Comparison of ENCODE assay signal across 23 mouse cellular contexts in the genomic region with DNA sequence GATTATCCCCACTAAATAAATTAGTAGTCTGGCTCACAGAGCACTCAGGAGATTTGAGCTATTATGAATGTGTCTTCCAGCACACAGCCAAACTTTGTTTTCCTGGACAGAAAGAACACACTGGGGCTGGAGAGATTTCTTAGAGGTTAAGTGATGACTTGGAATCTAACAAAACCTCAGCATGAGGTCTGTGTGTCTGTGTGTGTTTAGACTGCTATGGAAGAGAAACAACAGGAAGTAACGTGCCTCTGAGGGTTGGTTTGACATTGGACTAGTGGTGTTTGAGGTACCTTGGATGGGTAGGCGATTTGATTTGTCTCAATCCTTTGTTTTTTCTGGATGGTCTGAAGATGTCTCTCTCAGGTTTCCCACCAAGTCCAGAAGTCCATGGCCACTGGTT. TPM values are rescaled to one million over a fixed set of nuclear protein-coding genes. Genes with fewer than 3 reads are reported as not detected.
DNase-seq lines count a peak whose midpoint lies in the region; ATAC-seq and TF ChIP-seq lines count a peak whose summit lies in the region.
"Had no signal": no experiment of that assay in that cellular context is flagged by ENCODE, and none has a peak within 500 bp of the region (broad histone marks: within the 10 kb centered on the region; RNA-seq: fewer than 3 reads in every experiment).

No protein-coding gene starts in this region.

- H3K4me2 ChIP-seq in midbrain, embryonic 11.5 days, result no peak overlapping the region
- H3K4me2 ChIP-seq in midbrain, embryonic 14.5 days (ENCODE audit: low read length), result no peak overlapping the region
- H3K4me2 ChIP-seq in stomach, postnatal 0 days (replicated peaks; ENCODE audit: low read depth), result no peak overlapping the region
- H3K4me2 ChIP-seq in forebrain, embryonic 15.5 days (replicated peaks), result no peak overlapping the region
- H3K4me2 ChIP-seq: embryonic facial prominence, embryonic 12.5 days; forebrain, embryonic 13.5 days had no signal

- no peaks in the 10 kb centered on the region for H3K4me1 ChIP-seq in midbrain, embryonic 11.5 days (ENCODE audit: control insufficient read depth, insufficient read depth, low read length)
- no peaks in the 10 kb centered on the region for H3K4me1 ChIP-seq in midbrain, embryonic 14.5 days (ENCODE audit: control insufficient read depth, insufficient read depth, low read length)
- H3K4me1 ChIP-seq in stomach, postnatal 0 days (replicated peaks; ENCODE audit: control insufficient read depth, insufficient read depth), result no peaks in the 10 kb centered on the region
- H3K4me1 ChIP-seq in forebrain, embryonic 15.5 days, result no peaks in the 10 kb centered on the region
- H3K4me1 ChIP-seq: embryonic facial prominence, embryonic 12.5 days had no signal

- H3K9ac ChIP-seq in midbrain, embryonic 11.5 days (ENCODE audit: low read length), result no peak overlapping the region
- H3K9ac ChIP-seq in midbrain, embryonic 14.5 days (replicated peaks; ENCODE audit: low read length), result no peak overlapping the region
- no peak overlapping the region for H3K9ac ChIP-seq in stomach, postnatal 0 days (ENCODE audit: low read length)
- no peak overlapping the region for H3K9ac ChIP-seq in forebrain, embryonic 15.5 days (replicated peaks)
- H3K9ac ChIP-seq: embryonic facial prominence, embryonic 12.5 days; forebrain, embryonic 13.5 days had no signal

- H3K27me3 ChIP-seq in midbrain, embryonic 11.5 days (ENCODE audit: control insufficient read depth, insufficient read depth, low read length), result no peaks in the 10 kb centered on the region
- no peaks in the 10 kb centered on the region for H3K27me3 ChIP-seq in midbrain, embryonic 14.5 days (ENCODE audit: control insufficient read depth, insufficient read depth, low read length)
- H3K27me3 ChIP-seq in stomach, postnatal 0 days (ENCODE audit: control insufficient read depth, insufficient read depth, low read length), result no peaks in the 10 kb centered on the region
- no peaks in the 10 kb centered on the region for H3K27me3 ChIP-seq in forebrain, embryonic 15.5 days
- H3K27me3 ChIP-seq: CH12.LX; embryonic facial prominence, embryonic 12.5 days; forebrain, embryonic 13.5 days; Patski had no signal

- H3K27ac ChIP-seq in midbrain, embryonic 11.5 days (ENCODE audit: low read depth, low read length), result no peak overlapping the region
- H3K27ac ChIP-seq in midbrain, embryonic 14.5 days (replicated peaks; ENCODE audit: low read depth, low read length), result no peak overlapping the region
- peak overlapping the region; percentile 69; the same call in 1 of the 2 replicates for H3K27ac ChIP-seq in stomach, postnatal 0 days (replicated peaks)
- no peak overlapping the region for H3K27ac ChIP-seq in forebrain, embryonic 15.5 days (replicated peaks)
- H3K27ac ChIP-seq: embryonic facial prominence, embryonic 10.5 days; embryonic facial prominence, embryonic 12.5 days; forebrain, embryonic 13.5 days had no signal

- TF ChIP-seq CTCF in stomach, postnatal 0 days (IDR thresholded peaks at IDR 0.05; ENCODE audit: low read depth), result no peak

- no peaks in the 10 kb centered on the region for H3K36me3 ChIP-seq in midbrain, embryonic 11.5 days (ENCODE audit: control insufficient read depth, insufficient read depth, low read length)
- H3K36me3 ChIP-seq in midbrain, embryonic 14.5 days (ENCODE audit: control insufficient read depth, insufficient read depth, low read length), result no peaks in the 10 kb centered on the region
- no peaks in the 10 kb centered on the region for H3K36me3 ChIP-seq in stomach, postnatal 0 days (ENCODE audit: control insufficient read depth, insufficient read depth, low read length)
- H3K36me3 ChIP-seq in forebrain, embryonic 15.5 days, result no peaks in the 10 kb centered on the region
- H3K36me3 ChIP-seq: embryonic facial prominence, embryonic 10.5 days; embryonic facial prominence, embryonic 12.5 days had no signal

- H3K4me3 ChIP-seq in midbrain, embryonic 11.5 days (ENCODE audit: low read depth, low read length), result no peak overlapping the region
- no peak overlapping the region for H3K4me3 ChIP-seq in midbrain, embryonic 14.5 days (replicated peaks; ENCODE audit: low read depth, low read length)
- H3K4me3 ChIP-seq in stomach, postnatal 0 days (ENCODE audit: low read depth, low read length), result no peak overlapping the region
- no peak overlapping the region for H3K4me3 ChIP-seq in forebrain, embryonic 15.5 days
- H3K4me3 ChIP-seq: embryonic facial prominence, embryonic 10.5 days; embryonic facial prominence, embryonic 12.5 days; forebrain, embryonic 13.5 days had no signal

- no peak for ATAC-seq in midbrain, embryonic 11.5 days (ENCODE audit: low FRiP score)
- no peak for ATAC-seq in midbrain, embryonic 14.5 days (ENCODE audit: low FRiP score, low TSS enrichment)
- no peak for ATAC-seq in stomach, postnatal 0 days (ENCODE audit: low FRiP score, low TSS enrichment)
- no peak for ATAC-seq in forebrain, embryonic 15.5 days (replicated peaks)
- ATAC-seq: activated CD4-positive, CD25-positive, alpha-beta regulatory T cell, adult 4 months; CD4-positive, CD25-positive, alpha-beta regulatory T cell, adult 4 months; forebrain, embryonic 13.5 days; forebrain, embryonic 16.5 days; Patski had no signal

- no peaks in the 10 kb centered on the region for H3K9me3 ChIP-seq in midbrain, embryonic 11.5 days (ENCODE audit: control insufficient read depth, low read length)
- H3K9me3 ChIP-seq in midbrain, embryonic 14.5 days (ENCODE audit: control insufficient read depth, low read length), result no peaks in the 10 kb centered on the region
- no peaks in the 10 kb centered on the region for H3K9me3 ChIP-seq in stomach, postnatal 0 days (ENCODE audit: control insufficient read depth, low read length)
- no peaks in the 10 kb centered on the region for H3K9me3 ChIP-seq in forebrain, embryonic 15.5 days
- H3K9me3 ChIP-seq: embryonic facial prominence, embryonic 10.5 days; embryonic facial prominence, embryonic 12.5 days; forebrain, embryonic 13.5 days had no signal

- DNase-seq in midbrain, embryonic 11.5 days (ENCODE audit: low spot score, missing footprints), result peak; percentile 10
- DNase-seq in midbrain, embryonic 14.5 days, result no peak
- peak; percentile 67 for DNase-seq in ZHBTc4 (ENCODE audit: low read depth, low spot score)
- DNase-seq in stomach, postnatal 0 days (ENCODE audit: low spot score), result no peak
- DNase-seq in urinary bladder, postnatal 25 days (ENCODE audit: low spot score), result no peak
- DNase-seq: adrenal gland, adult 8-10 months; adrenal gland, postnatal 14 days; adrenal gland, postnatal 36 days; B cell, adult 2 months; cerebellum, adult 11-12 months; cerebellum, adult 2 months; cerebellum, adult 9-10 months; cerebellum, postnatal 10 days; cerebellum, postnatal 25 days had no signal

- 75% methylated on average over 2 of the region's 2 CpGs for WGBS in midbrain, embryonic 11.5 days
- 65% methylated on average over 2 of the region's 2 CpGs for WGBS in midbrain, embryonic 14.5 days
- 79% methylated on average over 2 of the region's 2 CpGs for WGBS in stomach, postnatal 0 days
- 52% methylated on average over 2 of the region's 2 CpGs for WGBS in forebrain, embryonic 15.5 days

- no peak for TF ChIP-seq EP300 in stomach, postnatal 0 days (optimal IDR thresholded peaks at IDR 0.05)

RNA-seq across cellular contexts. Expression of gene Ints7, which starts 58.7 kb away (rescaled TPM):
- polyA plus RNA-seq in midbrain, embryonic 11.5 days (2014; fragmentation: Nextera tagmentation; extraction: Ambion mirVana), result 54.4 and 55.2 TPM in 2 replicates
- 32.0 and 43.6 TPM in 2 replicates for polyA plus RNA-seq in midbrain, embryonic 14.5 days (2014; fragmentation: Nextera tagmentation; extraction: Ambion mirVana)
- 15.1 and 15.8 TPM in 2 replicates for polyA plus RNA-seq in stomach, postnatal 0 days (2015; fragmentation: Nextera tagmentation; extraction: Ambion mirVana)
- polyA plus RNA-seq in forebrain, embryonic 15.5 days (2015; fragmentation: Nextera tagmentation; extraction: Ambion mirVana), result 49.7 TPM in 2 replicates

RNA-seq across cellular contexts. Expression of gene Dtl, which starts 58.8 kb away (rescaled TPM):
- polyA plus RNA-seq in midbrain, embryonic 11.5 days (2014; fragmentation: Nextera tagmentation; extraction: Ambion mirVana), result 67.9 and 71.5 TPM in 2 replicates
- 4.8 and 10.4 TPM in 2 replicates for polyA plus RNA-seq in midbrain, embryonic 14.5 days (2014; fragmentation: Nextera tagmentation; extraction: Ambion mirVana)
- 7.5 and 8.6 TPM in 2 replicates for polyA plus RNA-seq in stomach, postnatal 0 days (2015; fragmentation: Nextera tagmentation; extraction: Ambion mirVana)
- polyA plus RNA-seq in forebrain, embryonic 15.5 days (2015; fragmentation: Nextera tagmentation; extraction: Ambion mirVana), result 22.0 and 23.2 TPM in 2 replicates

Comparison
In these comparisons a context has a peak if more than half of its experiments do, and no peak if none do; other contexts are left out.
1. DNase-seq: peak in midbrain, embryonic 11.5 days (single experiment) and ZHBTc4 (single experiment); none in midbrain, embryonic 14.5 days (single experiment), stomach, postnatal 0 days (single experiment) and urinary bladder, postnatal 25 days (single experiment).